Mouse (Mus musculus) G1E-ER4 (cell line): ENCODE results near the gene Csnk1g2. TPM values are rescaled to one million over a fixed set of nuclear protein-coding genes. Genes with fewer than 3 reads are reported as not detected.

Experiments used
- GATA1 ChIP-seq: IDR thresholded peaks from one replicate; pipeline ENCODE4 v1.8.0; 2012; ENCODE audit warnings: low read length, inconsistent platforms
- polyA plus RNA-seq: library from polyadenylated mRNA; stranded (reverse); fragments of >175 nt; gene quantifications from 2 replicates; pipeline ENCODE4 v1.2.3, GENCODE M21; 2012

Csnk1g2 gene
- polyA plus RNA-seq, 1 experiment, result 522 TPM

DNA sequence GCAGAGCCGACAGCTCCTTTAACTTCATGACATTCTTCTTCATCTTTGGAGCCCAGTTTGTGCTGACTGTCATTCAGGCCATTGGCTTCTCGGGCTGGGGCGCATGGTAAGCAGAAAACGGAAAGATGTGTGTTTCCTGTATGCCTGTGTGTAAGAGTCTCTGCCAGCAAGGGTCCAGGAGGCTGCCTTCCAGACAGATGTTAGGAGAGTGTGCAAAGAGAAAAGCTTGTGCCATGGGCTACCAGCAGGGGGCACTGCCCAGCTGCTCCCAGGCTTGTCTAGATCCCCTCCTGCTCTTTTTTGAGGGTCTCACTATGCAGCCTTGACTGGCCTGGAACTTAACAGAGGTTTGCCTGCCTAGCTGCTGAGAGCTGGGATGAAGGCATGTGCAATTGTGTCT, 11.6 kb upstream of the Csnk1g2 start:
- no peak for TF ChIP-seq GATA1

DNA sequence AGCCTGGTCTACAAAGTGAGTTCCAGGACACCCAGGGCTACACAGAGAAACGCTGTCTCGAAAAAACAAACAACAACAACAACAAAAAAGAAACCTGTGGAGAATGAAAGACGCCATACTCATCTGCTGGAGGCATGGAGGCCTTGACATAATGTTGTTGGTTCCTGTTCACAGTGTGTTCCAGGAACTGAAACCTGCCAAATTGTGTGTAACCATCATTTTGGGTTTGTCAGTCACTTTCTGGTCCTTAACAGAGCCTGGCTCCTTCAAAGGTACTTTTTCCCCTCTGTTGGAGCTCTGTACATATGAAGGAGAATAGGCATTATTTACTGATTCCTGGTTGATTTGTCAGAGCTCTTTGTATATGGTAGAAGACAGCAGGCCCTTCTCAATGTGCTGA, 10.7 kb upstream of the Csnk1g2 start:
- no peak for TF ChIP-seq GATA1

DNA sequence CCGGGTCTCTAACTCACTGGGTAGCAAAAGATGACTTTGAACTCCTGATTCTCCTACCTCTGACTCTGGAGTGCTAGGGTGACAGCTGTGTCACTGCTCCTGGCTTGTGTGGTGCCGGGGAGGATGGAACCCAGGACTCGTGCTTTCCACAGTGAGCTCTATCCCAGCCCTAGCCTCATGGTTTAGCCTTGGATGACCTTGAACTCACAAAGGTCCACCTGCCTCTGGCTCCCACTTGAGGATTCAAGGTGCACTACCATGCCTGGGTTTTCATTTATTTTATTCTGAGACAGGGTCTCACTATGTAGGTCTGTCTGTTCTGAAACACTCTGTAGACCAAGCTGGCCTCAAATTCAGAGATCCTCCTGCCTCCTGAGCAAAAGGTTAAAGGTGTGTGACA, 8.8 kb upstream of the Csnk1g2 start:
- no peak for TF ChIP-seq GATA1

DNA sequence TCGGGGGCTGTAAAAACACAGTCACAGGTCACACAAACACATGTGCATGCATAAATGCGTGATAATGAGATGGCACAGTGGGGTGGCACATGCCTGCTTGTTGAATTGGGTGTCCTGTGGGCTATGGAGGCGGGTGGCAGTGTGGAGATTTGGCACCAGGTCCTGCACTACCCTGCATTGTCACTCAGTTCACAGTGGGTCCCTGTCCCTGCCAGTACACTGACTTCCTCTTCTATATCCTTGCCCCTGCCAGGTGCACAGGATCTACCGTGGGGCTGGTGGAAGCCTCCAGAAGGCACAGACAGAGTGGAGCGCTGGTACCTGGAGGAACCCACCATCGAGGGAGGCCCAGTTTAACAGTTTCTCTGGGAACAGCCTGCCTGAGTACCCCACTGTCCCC, 8.3 kb upstream of the Csnk1g2 start:
- no peak for TF ChIP-seq GATA1

DNA sequence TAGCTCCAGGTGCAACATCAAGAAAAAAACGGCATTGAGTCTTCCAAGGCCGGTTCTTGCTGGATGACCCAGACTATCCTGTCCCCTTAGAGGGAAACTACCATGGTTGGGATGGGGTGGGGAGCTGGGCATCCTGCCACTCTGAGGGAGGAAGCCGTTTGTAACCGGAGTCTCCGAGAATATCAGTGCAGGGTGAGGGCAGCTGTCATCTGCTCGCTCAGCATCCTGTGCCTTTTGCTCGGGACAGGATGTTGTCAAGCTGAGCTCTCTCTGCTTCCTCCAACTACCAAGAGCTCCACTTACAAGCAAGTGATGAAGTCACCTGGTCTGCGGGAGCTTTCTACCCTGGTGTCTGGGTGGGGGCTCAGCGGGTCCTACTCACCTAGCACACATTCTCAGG, 4.5 kb upstream of the Csnk1g2 start:
- TF ChIP-seq GATA1, result no peak

DNA sequence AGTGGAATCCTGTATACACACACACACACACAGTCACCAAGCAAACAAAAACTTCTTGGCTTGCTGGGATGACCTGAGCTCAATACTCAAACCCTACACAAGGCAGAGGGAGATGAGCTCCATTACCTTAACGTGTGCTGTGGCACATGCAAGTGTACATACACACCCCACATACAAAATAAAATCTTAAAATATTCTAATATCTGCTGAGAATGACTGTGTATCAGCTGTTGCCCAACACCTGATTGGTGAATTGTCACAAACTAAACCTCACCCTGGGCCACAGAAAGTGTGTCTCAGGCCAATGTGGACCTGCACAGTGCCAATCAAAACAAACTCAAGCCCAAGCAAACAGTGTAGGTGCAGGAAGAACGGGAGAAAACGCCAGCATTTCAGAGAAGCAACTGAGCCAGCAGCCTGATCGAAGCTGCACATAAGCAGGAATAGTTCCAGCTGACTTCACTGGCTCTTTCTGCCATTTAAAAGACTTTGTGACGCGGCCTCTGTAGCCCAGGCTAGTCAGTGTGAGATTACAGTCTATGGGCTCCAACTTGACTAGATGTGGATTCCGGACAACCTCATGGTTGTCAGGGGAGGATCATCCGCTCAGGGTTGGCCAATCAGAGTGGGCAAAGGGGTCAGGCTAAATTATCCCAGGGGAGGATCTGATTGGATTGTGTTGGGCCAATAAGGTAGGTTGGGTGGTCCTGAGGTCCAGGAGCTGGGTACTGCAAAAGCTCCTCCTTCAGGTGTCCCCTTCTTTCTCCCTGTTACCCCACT, 3.0 kb upstream of the Csnk1g2 start:
- no peak for TF ChIP-seq GATA1

DNA sequence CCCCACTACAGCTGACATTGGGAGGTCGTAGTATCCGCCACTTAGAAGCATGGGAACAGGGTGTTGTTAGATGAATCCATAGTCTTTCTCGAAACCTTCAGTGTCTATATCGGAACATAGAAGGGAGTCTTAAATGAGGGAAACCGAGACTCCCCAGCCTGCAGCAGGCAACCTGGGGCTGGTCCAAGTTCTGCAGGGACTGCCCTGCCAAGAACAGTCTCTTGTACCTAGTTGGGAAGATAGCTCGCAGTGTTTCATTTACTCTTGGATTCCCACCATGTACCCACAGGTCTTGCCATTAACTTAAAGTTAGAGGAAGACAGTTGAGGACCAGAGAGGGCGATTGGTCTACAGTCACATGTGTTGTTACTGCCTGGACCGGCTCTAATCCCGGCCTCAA, 2.3 kb upstream of the Csnk1g2 start:
- TF ChIP-seq GATA1, result no peak

DNA sequence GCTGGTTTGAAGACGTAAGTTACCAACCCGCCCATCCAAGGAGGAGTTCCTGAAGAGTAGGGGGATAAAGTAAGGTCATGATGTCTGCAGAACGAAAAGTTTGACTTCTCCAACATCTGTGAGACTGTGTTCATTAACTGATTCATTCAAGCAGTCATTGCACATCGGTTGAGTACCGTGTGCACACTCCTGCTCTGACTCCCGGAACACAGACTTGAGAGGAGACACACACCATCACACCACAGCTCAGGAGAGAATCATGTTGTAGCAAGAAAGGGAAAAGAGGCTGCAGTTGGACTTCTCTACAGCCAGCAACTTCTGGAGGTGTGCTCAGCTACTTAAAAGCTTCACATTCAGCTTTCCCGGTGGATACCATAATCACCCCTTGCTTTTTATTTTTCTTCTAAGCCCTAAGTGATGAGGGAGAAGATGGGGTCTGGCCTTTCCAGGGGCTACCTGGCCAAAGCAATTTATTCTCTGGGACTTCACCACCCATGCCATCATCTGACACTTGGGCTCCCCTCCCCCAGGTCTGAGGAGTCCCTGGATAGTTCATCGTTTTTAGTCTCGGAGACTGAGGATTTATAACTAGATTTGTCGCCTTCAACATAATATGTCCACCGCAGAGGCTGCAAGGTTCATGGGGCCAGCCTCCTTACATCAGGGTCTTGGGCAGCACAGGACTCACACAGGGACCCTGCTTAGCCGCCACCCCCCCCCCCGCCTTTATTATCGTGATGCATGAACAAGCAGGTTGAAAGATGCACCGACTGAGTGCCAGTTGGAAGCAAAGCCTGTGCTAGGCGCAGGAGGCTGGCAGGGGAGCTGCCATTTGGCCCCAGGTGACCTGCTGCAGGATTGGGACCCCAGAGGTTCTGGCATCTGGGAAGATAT, 1.6 kb upstream of the Csnk1g2 start:
- TF ChIP-seq GATA1, result no peak

DNA sequence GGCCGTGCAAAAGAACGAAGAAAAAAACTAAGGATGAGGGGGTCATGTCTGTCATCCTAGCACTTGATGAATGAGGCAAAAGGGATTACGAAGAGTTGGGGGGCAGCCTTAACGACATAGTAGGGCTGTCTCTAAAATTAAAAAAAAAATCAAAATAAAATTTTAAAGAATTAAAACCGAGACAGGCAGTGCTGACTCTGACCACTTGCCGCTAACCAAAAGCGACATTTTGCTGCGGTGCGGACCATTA, 1.0 kb upstream of the Csnk1g2 start:
- TF ChIP-seq GATA1, result no peak

DNA sequence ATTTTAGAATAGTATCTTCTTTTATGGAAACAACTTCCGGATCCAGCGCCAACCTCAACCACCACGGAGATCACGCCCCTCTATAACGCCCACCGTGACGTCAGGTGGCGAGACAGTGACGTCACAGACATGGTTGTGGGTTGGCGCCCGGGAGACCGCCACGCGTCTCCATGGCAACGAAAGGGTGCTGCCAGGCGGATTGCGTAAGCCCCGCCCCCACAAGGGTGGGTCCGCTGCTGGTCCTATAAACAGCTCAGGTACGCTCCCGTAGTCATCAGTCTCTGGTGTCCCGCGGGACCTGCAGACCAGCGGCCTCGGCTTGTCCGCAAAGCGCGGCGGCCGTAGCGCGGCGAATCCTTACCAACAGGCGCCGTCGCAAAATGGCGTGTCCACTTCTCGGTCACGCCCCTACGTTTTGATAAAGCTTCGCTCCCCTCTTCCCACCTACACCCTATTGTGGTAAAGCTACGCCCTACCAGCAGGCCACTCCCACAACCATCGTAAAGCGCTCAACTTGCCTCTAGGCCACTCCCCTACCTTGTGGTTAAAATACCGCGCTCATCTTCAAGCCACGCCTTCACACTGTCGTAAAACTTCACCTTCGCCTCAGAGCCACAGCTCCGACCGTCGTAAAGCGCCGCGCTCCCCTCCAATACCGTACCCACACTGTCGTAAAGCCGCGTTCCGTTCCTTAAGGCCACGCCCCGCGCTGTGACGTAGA, 538 bp upstream of the Csnk1g2 start:
- TF ChIP-seq GATA1, result no peak

DNA sequence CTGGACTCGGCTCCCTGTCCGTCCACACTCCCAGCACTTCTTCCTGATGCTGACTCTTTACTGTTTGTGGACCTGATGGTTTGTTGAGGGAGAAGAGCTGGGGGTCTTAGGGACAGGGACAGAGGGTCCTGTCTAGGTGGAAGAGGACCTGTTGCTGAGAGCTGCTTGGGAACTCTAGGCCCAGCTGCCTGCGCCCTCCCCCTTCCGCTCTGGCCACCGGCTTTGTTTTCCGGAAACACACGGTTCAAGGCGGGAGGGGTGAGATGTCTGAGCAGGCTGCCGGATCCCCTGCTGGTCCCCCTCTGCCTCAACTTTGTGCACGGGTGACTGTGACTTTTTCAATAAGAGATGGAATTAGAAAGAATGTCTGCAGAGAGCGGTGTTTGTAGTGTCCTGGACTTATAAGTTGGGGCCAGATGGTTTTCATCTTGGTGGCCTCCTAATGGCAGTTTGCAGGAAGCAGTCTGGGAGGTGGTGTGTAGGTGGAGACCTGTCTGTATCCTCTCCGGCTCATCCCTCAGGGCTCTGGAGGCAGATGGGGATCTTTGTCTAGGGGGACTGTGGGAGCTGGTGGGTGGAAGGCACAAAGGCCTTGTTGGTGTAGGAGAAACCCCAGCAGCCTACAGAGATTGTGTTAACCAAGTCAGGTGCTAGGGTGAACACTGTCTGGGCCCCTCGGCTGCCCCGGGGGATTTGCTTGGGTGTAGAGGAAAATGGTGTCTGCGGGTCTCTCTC, 986 bp downstream of the Csnk1g2 start:
- no peak for TF ChIP-seq GATA1

DNA sequence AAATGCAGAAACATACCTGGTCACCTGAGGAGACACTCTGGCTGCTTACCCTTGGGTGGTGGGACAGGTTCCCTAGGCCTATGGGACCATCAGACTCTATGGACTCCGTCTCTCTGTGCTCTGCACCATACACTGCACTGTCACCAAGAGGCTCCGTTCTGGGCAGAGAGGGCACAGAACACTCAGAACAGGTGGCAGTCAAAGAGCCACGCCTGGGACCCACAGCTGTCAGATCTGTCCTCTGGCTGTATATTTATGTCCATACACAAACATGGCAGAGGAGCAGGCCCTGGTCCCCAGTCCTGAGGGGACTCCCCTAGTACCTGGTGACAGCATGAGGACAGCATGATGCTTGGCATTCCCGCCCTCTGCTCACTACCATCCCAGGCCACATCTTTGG, 3.1 kb downstream of the Csnk1g2 start:
- no peak for TF ChIP-seq GATA1

DNA sequence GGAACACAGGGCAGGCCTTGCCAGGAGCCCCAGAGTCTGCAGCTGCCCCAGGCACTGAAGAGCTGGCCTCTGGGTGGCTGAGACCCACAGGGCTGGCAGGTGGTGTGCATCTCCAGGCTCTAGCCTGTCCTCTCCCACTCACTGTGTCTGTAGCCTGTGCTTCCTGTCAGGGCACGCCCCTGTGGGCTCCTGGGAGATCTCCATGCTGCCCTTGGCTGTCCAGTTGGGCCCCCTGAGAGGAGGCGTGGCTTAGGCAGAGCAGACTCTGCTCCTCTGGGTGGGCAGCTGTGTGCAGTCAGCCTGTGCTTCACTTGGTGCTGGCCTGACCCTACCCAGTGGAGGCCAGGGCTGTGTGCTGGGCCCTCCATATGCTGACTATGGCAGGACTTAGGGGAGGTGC, 5.0 kb downstream of the Csnk1g2 start:
- no peak for TF ChIP-seq GATA1

DNA sequence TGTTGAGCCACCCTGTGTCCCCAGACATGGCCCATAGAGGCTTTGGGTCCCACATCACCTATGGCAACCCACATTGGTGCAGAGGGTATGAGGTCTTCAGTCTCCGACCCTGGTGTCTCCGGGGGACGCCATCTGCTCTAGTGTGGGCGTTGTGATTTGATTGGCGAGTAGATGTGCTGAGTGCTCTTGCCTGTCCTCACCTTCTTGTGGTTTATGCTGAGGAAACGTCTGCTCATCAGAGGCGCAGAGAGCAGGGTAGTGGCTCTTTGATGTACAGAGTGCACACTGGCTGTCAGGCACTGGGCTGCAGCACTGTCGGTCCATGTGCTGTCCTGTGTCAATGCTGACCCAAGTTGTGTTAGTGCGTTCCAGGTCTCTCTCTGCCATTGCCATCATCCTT, 6.3 kb downstream of the Csnk1g2 start:
- no peak for TF ChIP-seq GATA1

DNA sequence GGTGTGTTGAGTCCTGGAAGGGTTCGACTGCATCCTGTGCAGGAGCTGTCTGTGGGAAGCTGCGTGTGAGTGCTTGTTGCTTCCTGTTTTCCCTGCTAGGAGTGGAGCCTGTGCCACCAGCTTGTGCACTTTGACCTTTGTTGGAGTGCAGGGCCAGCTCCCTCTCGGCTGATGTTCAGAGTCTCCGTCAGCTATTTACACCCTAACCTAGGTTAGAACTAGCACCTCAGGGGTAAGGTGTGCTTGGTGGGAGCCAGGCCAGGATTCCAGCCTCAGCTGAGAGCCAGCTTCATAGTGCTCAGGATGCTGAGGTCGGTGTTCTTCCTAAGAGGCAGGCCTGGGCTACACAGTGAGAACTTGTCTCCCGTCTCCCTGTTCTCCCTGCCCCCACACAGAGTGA, 12.7 kb downstream of the Csnk1g2 start:
- no peak for TF ChIP-seq GATA1

DNA sequence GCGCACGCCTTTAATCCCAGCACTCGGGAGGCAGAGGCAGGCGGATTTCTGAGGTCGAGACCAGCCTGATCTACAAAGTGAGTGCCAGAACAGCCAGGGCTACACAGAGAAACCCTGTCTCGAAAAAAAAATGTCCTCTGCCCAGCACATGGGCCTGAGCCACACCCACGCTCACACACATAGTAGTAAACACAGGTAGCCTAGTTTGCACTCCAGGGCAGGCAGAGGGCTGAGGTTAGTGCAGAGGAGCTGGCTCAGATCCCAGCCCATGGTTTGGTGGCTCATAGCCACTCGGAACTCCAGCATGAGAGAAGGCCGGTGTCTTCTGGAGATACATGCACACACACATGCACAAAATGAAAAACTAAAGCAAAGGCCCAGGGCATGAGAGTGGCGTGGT, 24.3 kb downstream of the Csnk1g2 start:
- no peak for TF ChIP-seq GATA1
